Mouse (Mus musculus): ENCODE measurements around the gene C530008M17Rik. TPM values are rescaled to one million over a fixed set of nuclear protein-coding genes. Genes with fewer than 3 reads are reported as not detected.
A peak's percentile ranks its signal among the peaks of the same experiment; 100 is the strongest.
"Not testable (repeated sequence)": the region's sequence is repeated elsewhere in the genome, so short reads cannot be mapped to it uniquely, and the experiment has no call there.

The C530008M17Rik gene
- total and polyA plus RNA-seq, 3 experiments = 3.2 to 10.6 TPM; not detected in 1

GRCm38 (mm10) chr5:76910807-76911206, 254.5 kb downstream of the C530008M17Rik start (continued):
- no peak for TF ChIP-seq UBTF (IDR thresholded peaks at IDR 0.05; ENCODE audit: borderline replicate concordance, insufficient read depth, low read depth, low read length)

GRCm38 (mm10) chr5:76912522-76912921, 256.2 kb downstream of the C530008M17Rik start:
- H3K27ac ChIP-seq (ENCODE audit: control insufficient read depth, low read depth, low read length); DNase-seq (ENCODE audit: low read depth, low spot score); H3K4me3 ChIP-seq (ENCODE audit: control insufficient read depth in 1 of 2, insufficient read depth in 1 of 2, low read depth in 2 of 2, low read length in 2 of 2); H3K9ac ChIP-seq (ENCODE audit: control insufficient read depth, low read depth, low read length, poor library complexity, severe bottlenecking); H3K27me3 ChIP-seq (ENCODE audit: control insufficient read depth in 1 of 2, insufficient read depth in 2 of 2, low read length in 2 of 2); H3K9me3 ChIP-seq (replicated peaks; ENCODE audit: insufficient read depth, low read length); H3K79me2 ChIP-seq (ENCODE audit: control insufficient read depth, insufficient read depth, low read length, poor library complexity): not testable (repeated sequence)
- peaks cover 2 to 11% of the 10 kb centered on the region in 2 experiments; a peak in 3 of 4 replicates for H3K4me1 ChIP-seq (ENCODE audit: control insufficient read depth in 1 of 2, insufficient read depth in 2 of 2, low read length in 2 of 2)
- TF ChIP-seq ZNF384 (IDR thresholded peaks at IDR 0.05; ENCODE audit: low read depth, low read length) = peak; percentile 66
- H3K36me3 ChIP-seq (ENCODE audit: control insufficient read depth in 1 of 2, insufficient read depth in 2 of 2, low read length in 2 of 2) = peaks cover 22 to 24% of the 10 kb centered on the region in 2 experiments

- Histone ChIP-seq H3K36me3 (ENCODE audit: control insufficient read depth in 1 of 2, insufficient read depth in 2 of 2, low read length in 2 of 2) (peaks cover 3 to 69% of the 10 kb centered on the region in 2 experiments; a peak in 3 of 4 replicates), H3K79me2 (ENCODE audit: control insufficient read depth, insufficient read depth, low read length, poor library complexity) (peaks cover 12% of the 10 kb centered on the region), H3K9me3 (replicated peaks; ENCODE audit: insufficient read depth, low read length) (no peaks in the 10 kb centered on the region), H3K27ac (ENCODE audit: control insufficient read depth, low read depth, low read length) (no peak overlapping the region), H3K4me1 (ENCODE audit: control insufficient read depth in 1 of 2, insufficient read depth in 2 of 2, low read length in 2 of 2) (peaks cover 0 to under 1% of the 10 kb centered on the region in 2 experiments; a peak in 1 of 4 replicates), H3K4me3 (ENCODE audit: control insufficient read depth in 1 of 2, insufficient read depth in 1 of 2, low read depth in 2 of 2, low read length in 2 of 2) (no peak overlapping the region), H3K27me3 (ENCODE audit: control insufficient read depth in 1 of 2, insufficient read depth in 2 of 2, low read length in 2 of 2) (no peaks in the 10 kb centered on the region), H3K9ac (ENCODE audit: control insufficient read depth, low read depth, low read length, poor library complexity, severe bottlenecking) (no peak overlapping the region)
- DNase-seq (ENCODE audit: low read depth, low spot score) = no peak
- TF ChIP-seq MXI1 (IDR thresholded peaks at IDR 0.05; ENCODE audit: low read depth, low read length) = no peak
- no peak for TF ChIP-seq MAX (IDR thresholded peaks at IDR 0.05; ENCODE audit: low read length)
- TF ChIP-seq POLR2AphosphoS2 (IDR thresholded peaks at IDR 0.05; ENCODE audit: low read length) = no peak
- no peak for TF ChIP-seq GATA1 (IDR thresholded peaks at IDR 0.05; ENCODE audit: low read depth, low read length)
- TF ChIP-seq ZNF384 (IDR thresholded peaks at IDR 0.05; ENCODE audit: low read depth, low read length) = no peak
- no peak for TF ChIP-seq CHD2 (IDR thresholded peaks at IDR 0.05; ENCODE audit: low read length)
- no peak for TF ChIP-seq MEF2A (IDR thresholded peaks at IDR 0.05; ENCODE audit: extremely low read depth, insufficient replicate concordance, low read depth, low read length, poor library complexity, severe bottlenecking)
- no peak for TF ChIP-seq CHD1 (IDR thresholded peaks at IDR 0.05; ENCODE audit: low read depth, low read length)
- TF ChIP-seq POLR2A (IDR thresholded peaks at IDR 0.05; ENCODE audit: control insufficient read depth in 1 of 2, insufficient read depth in 1 of 2, low read depth in 1 of 2, low read length in 2 of 2, poor library complexity in 1 of 2) = no peak
- no peak for TF ChIP-seq USF1 (IDR thresholded peaks at IDR 0.05; ENCODE audit: low read depth, low read length)
- no peak for TF ChIP-seq NELFE (IDR thresholded peaks at IDR 0.05; ENCODE audit: low read depth, low read length)
Observed at GRCm38 (mm10) chr5:76922833-76923232, 266.5 kb downstream of the C530008M17Rik start.

Other genes starting within 250 kb of the C530008M17Rik start
- gene Gm7271, start 172.5 kb upstream of the C530008M17Rik start, total RNA-seq (2012; rRNA removed) = not detected in 2 replicates
- not detected for gene Gm7271, start 172.5 kb upstream of the C530008M17Rik start, polyA plus RNA-seq (2012; ENCODE audit: insufficient read depth in 1 of 2, insufficient read length in 2 of 2, low read depth in 1 of 2, low replicate concordance in 2 of 2, missing spikeins in 1 of 2)
- gene Exoc1, start 127.2 kb upstream of the C530008M17Rik start, total RNA-seq (2012; rRNA removed) = 40.8 and 45.2 TPM in 2 replicates
- 10 to 100 TPM in 1 of 2 experiments, not detected in 1; 34.2 TPM for gene Exoc1, start 127.2 kb upstream of the C530008M17Rik start, polyA plus RNA-seq (2012; ENCODE audit: insufficient read depth in 1 of 2, insufficient read length in 2 of 2, low read depth in 1 of 2, low replicate concordance in 2 of 2, missing spikeins in 1 of 2)
- 9.3 and 9.7 TPM in 2 replicates for gene Cep135, start 67.8 kb upstream of the C530008M17Rik start, total RNA-seq (2012; rRNA removed)
- gene Cep135, start 67.8 kb upstream of the C530008M17Rik start, polyA plus RNA-seq (2012; ENCODE audit: insufficient read depth in 1 of 2, insufficient read length in 2 of 2, low read depth in 1 of 2, low replicate concordance in 2 of 2, missing spikeins in 1 of 2) = 1 to 10 TPM in 1 of 2 experiments, not detected in 1; 9.2 TPM
- 23.4 and 26.5 TPM in 2 replicates for gene Aasdh, start 249.0 kb downstream of the C530008M17Rik start, total RNA-seq (2012; rRNA removed)
- 10 to 100 TPM in 1 of 2 experiments, not detected in 1; 20.7 TPM for gene Aasdh, start 249.0 kb downstream of the C530008M17Rik start, polyA plus RNA-seq (2012; ENCODE audit: insufficient read depth in 1 of 2, insufficient read length in 2 of 2, low read depth in 1 of 2, low replicate concordance in 2 of 2, missing spikeins in 1 of 2)